Mouse (Mus musculus): ENCODE measurements around the gene Bcar3. TPM values are rescaled to one million over a fixed set of nuclear protein-coding genes. Genes with fewer than 3 reads are reported as not detected.
A peak's percentile ranks its signal among the peaks of the same experiment; 100 is the strongest.

Bcar3 gene
- total RNA-seq, 2 experiments from 2014 or later, result 8.0 to 9.0 TPM

DNA sequence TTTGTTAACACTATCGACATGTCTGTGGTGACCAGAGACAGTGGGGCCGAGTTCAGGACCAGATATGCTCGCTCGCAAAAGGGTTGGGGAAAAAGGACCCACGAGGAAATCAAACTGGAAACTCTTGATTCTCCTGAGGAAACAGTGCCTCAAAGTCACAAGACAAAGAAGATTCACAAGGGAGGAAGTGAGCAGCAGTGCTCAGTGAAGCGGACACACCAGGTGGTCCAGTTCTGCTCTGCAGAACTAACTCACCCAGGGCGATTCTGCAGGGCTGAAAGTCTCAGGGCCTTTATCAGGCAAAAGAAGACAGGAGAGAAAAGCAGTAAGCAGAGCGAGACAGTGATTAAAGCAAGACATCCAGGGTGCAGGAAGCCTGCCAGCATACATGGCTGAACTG lies 112.5 kb downstream of the Bcar3 start:
- intact Hi-C loops (cut with DNase I), result no loop called here
- no peak for DNase-seq

DNA sequence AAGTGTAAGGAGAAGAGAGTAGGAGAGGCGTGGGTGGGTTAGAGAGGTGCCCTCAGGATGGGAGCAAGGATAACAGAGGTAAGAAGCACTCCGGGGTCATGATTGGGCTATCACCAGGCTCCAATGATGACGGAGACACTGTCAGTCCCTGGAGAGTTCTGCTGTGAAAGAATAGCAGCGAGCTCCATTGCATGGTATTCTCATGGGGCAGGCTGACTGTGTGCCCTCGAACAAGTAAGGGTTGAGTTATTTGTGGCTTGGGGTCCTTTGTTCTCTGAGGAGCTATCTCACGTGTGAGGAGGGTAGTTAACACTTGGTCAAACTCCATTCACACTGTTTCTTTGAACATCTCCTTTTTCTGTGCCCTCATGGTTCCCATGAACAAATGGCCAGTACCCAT lies 113.8 kb downstream of the Bcar3 start:
- intact Hi-C loops (cut with DNase I), result no loop called here
- DNase-seq, result no peak

DNA sequence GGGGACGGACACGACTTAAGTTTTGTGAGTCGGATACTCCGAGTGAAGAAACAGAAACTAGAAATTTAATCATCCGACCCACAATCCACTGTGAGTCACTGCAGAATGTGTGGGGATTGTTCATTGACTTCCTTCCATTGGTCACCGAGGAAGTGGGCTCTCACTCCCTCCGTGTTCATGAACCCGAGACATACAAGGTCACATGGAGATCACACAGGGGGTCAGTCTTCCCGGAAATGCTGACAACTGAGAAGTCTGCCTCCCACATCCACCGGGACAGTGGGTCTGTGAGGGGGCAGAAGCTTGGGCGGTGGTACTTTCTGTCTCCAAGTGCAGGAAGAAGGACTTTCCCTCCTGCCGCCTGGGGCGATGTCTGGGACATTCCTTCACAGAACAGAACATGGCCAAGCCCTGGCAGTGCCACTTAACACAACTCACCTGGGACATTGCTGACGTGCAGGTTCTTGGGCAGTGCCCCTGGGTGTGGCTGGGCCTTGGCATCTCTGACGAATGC lies 114.9 kb downstream of the Bcar3 start:
- no peak for DNase-seq
- intact Hi-C loops (cut with DNase I), result no loop called here

DNA sequence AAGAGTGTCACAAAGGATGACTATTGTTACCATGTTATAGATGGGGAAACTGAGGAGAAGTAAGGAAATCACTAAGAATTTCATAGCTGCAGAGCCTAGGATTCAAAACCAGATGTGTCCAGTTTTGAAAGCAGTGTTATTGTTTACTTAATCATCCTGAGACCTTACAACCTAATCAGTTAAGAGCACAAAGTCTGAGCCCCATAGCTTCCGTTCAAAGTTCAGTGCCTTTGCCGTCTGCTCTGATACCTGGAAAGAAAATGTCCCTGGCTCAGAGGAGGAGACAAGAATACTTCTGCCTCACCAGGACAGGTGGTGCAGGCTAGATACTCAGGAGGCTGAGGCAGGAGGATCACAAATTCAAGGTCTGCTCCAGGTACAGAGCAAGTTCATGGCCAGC lies 117.7 kb downstream of the Bcar3 start:
- DNase-seq, result no peak
- intact Hi-C loops (cut with DNase I), result loop anchor here (10.0 kb wide), 1 partner anchor 97 kb away; no protein-coding TSS in a partner anchor

DNA sequence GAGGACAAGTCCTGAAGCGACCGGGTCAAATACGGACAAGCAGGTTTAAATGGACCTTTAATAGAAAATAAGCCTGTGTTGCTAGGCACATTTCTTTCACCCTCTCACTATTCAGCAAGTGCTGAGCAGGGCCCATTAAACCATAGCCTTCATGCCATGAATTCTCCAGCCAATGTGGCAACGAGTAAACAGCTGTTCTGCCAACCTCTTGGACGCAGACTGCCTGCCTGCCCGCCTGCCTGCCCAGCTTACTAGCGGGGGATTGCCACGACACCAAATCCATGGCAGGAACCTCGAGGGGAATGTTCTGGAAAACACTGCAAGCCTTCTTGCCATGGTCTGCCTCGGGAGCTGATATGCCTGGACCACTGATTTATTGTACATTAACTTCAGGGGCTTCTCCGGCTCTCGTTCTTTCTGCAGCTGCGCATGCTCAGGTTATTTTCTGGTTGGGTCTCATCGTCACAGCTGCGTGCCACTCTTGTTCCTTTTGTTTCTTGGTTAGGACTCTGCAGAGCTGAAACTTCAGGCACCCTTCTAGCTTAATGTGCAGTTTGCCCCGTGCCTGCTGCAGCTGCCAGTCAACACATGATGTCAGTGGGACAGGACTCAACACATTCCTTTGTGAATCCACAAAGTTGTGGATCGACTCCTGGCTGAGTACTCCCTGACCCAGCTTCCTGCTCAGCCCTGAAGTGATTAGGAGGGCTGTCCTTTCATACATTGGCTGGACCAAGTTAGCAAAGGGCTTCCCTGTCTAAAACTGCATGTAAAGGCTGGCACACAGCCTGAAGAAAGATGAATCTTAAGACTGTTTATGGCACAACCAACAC lies 120.0 kb downstream of the Bcar3 start:
- peak in 1 of 2 experiments; percentile 14 for DNase-seq
- intact Hi-C loops (cut with DNase I), result loop anchor here (10.0 kb wide), 1 partner anchor 99 kb away; no protein-coding TSS in a partner anchor

DNA sequence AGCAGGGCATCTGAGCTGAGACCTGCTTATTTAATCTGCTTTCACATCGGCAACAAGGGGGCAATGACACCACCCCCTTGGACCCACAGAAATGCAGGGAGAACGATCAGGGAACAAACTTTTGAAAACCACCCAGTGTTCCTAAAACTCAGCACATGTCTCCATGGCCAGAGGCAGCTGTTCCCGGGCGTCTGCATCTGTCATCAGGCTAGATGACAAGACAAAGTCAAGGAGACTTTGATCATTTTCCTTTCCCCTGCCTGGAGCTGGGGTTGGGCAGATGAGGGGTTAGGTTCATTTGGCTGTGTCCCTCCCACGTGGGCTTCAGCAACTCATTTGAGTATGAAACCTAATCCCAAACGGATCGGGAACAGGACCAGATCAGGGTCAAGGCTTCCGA lies 120.9 kb downstream of the Bcar3 start:
- intact Hi-C loops (cut with DNase I), result loop anchor here (10.0 kb wide), 1 partner anchor 100 kb away; no protein-coding TSS in a partner anchor
- no peak for DNase-seq

DNA sequence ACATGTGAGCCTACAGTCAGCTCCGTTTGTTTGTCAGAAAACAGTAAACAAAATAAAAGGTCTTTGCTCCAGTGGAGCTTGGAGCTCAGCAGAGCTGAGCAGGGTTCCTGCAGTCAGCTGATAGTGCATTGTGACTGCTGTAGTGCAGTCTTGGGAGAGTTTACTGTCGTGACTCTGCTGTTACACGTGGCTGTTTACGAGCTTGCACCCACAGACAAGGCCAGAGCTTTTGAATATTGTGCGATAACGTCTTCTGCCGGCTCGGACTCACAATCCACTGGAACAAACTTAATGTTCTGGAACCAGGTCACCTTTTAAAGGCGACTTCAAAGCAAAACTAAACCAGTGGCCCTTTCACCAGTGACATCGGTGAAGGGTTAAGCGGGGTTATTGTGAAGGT lies 123.5 kb downstream of the Bcar3 start:
- intact Hi-C loops (cut with DNase I), result loop anchor here (10.0 kb wide), 1 partner anchor 103 kb away; no protein-coding TSS in a partner anchor
- no peak for DNase-seq

DNA sequence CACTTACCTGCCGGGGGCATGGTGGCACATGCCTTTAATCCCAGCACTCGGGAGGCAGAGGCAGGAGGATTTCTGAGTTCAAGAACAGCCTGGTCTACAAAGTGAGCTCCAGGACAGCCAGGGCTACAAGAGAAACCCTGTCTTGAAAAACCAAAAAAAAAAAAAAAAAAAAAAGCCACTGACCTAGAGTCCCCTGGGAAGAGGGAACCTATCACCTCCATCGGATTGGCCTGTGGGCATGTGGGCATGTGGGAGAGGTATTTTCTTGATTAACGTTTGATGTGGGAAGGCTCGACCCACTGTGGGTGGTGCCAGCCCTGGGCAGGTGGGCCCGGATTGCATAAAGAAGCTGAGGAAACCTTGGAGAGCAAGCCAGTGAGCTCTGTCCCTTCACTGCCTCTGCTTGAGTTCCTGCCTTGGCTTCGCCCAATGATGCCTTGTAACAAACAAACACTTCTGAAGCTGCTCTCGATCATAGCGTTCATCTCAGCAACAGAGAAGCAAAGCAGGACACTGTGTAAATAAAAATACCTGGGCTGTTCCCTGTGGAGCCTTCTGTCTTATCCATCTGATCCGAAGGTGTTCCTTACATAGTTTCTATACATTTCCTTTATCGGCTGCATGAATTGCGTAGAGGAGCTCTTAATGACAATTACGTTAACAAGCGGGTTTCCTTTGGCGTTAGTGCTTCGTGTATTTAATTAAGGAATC lies 124.8 kb downstream of the Bcar3 start:
- intact Hi-C loops (cut with DNase I), result loop anchor here (10.0 kb wide), 1 partner anchor 104 kb away; no protein-coding TSS in a partner anchor
- DNase-seq, result no peak

DNA sequence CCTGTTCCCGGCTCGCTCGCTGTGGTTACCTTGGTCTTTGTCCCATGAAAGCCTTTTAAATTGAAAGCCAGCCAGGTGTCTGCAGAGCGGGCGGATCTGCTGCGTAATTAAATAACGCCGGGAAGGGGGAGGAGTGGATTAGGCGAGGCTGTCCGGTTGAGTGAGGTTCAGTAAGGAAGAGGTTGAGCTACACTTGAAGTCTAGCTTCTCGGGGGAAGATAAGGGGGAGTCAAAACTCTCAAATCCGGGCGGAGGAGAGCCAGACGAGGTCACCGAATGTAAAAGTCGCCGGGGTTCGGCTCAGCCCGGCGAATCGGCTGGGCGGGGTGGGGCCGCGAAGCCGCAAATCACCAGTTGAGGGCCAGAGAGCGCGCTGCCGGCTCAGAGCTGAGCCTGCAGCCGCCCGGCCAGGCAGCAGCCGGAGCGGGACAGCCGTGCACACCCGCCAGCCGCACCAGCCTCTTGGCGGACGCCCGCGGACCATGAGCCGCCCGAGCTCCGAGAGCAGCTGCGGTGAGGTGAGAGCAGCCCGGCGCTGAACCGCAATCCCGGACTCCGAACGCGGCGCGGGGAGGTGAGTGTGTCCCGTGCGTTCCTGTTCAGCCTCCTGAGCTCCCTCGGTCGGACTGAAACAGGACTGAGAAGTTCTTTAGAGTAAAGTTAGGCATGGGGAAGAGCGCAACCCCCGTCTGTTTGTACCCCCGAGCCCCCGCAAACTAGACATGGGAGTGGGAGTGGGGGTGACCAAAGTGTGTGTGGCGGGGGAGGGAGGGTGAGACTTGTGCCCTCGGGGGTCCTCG lies 125.9 kb downstream of the Bcar3 start:
- intact Hi-C loops (cut with DNase I), result loop anchor here (5.0 to 10.0 kb wide), 2 partner anchors 47 to 105 kb away; no protein-coding TSS in a partner anchor

DNA sequence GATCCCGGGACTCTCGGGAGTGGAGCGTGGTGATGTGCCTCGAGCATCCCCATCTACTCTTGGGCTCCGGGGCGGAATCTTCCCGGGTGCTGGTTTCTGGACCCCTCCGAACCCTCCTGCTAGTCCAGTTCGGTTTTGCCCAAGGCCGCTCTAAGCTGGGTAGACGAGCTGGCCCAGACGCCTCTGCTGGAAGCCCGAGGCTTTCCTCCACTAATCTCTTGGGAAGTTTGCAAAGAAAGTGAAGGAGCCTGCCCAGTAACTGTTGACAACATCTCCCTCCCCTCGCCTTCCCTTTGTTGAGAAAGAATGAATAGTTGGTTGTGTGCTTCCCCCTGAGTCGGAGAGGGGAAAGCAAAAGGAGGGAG lies 126.5 kb downstream of the Bcar3 start:
- peak; percentile 32 to 53 for DNase-seq
- intact Hi-C loops (cut with DNase I), result loop anchor here (5.0 kb wide), 1 partner anchor 47 kb away; no protein-coding TSS in a partner anchor

More for the DNA sequence above, 125.9 kb downstream of the Bcar3 start:
- DNase-seq, result peak; percentile 83 to 84

DNA sequence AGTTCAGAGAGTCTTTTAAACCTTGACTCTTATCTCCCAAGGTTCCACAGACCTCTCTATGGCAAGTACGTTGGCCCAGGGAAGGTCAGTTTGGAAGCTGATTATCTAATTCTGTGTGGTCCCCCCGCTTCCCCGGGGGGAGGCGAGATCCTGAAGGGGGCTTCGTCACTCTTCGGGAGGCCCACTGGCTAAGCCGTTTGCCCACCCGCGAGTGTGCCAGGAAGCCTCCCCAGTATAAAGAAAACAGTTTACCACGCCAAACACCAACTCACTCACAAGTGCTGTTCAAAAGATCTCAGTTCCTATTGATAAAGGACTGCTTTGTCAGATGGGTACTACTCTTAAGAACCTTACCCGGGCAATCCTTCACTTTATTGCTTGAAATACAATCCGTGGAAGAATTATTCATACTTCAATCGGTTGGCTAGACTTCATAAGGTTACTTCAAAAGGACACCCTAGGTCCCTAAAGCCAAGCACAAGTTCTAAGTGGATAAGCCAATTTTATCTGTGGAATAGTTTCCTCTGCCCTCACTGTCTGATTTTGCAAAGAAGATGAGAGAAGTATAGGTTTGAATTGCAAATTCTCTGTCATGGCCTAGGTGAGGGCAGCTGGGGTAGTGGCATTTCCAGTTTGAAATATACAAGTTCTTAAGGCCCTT lies 127.2 kb downstream of the Bcar3 start:
- no peak for DNase-seq
- intact Hi-C loops (cut with DNase I), result loop anchor here (5.0 kb wide), 1 partner anchor 46 kb away; no protein-coding TSS in a partner anchor

DNA sequence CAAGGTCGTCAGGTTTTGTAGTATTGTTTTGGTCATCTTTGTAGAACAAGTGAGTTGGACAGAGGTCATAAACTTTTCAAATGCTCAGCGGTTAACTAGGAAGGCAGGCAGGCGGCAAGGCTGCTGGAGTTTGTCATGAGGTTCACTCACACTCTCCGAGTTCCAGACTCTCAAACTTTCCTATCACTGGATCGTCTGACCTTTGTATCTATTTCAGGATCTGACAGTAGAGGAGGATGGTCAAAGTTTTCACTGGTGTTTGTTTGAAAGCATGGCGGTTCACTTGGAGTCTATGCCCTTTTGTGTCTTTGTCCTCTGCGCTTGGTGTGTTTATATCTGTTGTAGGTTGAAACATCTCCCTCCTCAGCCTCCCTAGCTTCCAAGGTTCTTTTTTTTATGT lies 127.9 kb downstream of the Bcar3 start:
- intact Hi-C loops (cut with DNase I), result loop anchor here (5.0 kb wide), 1 partner anchor 45 kb away; no protein-coding TSS in a partner anchor
- DNase-seq, result no peak

DNA sequence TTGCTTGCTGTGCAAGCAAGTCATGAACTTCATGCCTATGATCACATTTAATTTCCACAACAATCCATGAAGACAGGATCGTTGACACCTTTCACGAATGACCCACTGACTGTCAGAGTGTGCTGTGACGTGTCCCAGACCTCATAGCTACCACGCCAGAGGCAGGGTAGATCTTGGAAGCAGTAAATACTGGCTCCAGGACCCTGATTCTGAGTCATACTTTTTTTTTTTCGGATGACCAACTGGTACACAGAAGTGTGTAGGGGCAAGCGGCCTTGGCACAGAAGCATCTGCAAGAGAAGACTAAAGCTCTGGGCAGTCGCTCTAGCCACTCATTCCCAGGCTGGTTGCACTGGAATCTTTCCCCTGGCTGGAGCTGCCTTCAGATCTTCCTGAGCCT lies 128.3 kb downstream of the Bcar3 start:
- no peak for DNase-seq
- intact Hi-C loops (cut with DNase I), result loop anchor here (5.0 kb wide), 1 partner anchor 45 kb away; no protein-coding TSS in a partner anchor

DNA sequence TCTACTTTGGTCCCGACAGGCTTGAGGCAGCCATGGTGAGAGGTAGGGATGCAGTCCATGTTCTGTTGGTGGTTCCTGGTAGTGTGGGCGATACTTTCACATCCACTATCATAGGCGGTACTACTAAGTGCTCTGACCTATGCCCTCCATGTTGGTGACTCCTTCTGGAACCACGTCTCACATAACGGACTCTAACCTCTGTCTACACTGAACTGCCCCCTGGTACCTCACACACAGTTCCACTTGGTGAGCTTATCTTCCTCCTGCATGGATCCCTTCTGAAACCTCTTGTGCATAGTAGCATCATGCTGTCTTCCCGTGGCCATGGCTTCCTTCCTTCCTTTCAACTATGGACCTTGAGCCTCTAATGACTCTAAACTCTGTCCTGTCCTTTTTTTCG lies 129.7 kb downstream of the Bcar3 start:
- intact Hi-C loops (cut with DNase I), result loop anchor here (5.0 kb wide), 1 partner anchor 44 kb away; no protein-coding TSS in a partner anchor
- no peak for DNase-seq

DNA sequence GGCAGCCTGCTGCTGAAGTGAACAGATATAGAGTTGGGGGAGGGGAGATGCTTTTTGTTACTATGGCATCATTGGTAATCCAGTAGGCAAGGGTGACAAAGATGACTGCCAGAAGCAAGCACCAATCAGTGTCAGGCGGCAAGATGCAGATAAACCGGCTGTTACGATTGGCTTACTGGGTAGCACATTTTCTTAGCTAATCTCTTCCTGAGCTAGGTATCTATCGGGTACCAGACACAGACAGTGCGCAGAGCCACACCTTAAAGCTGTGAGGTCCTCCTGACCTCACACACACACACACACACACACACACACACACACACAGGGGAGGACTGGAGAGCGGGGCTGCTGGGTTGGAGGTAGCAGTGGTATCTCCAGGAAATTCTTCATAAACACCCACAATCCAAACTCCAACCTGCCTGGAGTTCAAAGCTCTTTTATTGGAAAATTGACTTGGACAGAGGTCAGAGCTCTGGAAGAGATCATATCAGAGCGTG lies 134.4 kb downstream of the Bcar3 start:
- intact Hi-C loops (cut with DNase I), result no loop called here
- no peak for DNase-seq

DNA sequence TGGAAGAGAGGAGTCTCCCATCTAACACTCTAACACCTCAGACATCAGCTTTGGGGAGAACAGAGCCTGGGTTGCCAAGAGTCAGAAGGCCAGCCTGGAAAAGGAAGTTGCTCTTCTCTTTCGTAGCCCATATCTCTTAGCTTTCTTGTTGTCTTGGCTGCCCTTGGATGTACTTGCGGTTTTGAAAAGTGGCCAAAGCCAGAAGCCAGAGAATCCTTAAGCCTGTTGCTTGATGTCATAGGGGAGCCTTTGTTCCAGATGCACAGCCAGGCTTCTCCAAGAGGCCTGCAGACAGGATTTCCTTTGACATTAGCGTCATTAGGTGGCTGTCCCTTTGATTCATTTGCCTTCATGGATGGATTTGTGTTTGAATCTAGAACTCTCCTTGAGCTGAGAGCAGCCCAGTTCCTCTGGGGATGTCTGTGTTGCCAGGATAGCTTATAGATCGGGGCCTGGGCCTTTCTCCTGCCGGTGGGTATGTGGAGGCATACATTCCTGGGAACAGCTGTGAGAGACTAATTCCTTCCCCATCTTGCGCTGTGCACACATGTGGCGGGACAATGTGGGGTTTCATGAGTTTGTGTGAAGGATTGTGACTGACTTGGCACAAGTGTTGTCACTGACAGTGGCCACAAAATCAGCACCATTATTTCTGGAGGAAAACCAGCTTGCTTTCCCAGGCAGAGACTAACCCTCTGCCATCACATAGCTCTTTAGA lies 137.0 kb downstream of the Bcar3 start:
- intact Hi-C loops (cut with DNase I), result no loop called here
- peak; percentile 33 to 50 for DNase-seq

DNA sequence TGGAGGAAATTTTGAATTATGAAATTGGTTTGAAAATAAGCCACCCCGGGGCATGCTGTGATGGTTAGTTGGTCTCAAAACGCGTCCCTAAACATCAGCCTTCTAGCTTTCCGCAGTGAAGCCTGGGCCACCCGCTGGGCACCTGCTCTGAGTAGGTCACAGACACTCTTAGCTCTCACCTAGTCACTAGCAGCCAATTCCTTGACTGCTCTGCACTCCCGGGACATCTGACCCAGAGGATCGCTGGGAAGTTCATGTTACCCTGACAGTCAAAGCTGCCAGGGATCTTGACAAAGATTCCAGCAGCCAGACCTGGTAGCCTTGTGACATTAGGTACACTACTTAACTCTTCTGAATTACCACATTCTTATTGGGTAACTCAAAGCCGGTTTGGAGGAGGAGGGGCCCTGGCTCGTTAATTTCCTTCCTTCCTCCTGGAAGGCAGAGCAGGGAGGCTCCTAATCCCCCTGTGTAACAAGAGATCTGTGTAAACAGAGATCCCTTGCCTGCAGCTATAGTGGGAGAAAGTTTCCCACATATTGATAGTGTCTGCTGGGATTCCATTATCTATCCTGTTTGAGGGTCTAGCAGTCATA lies 139.0 kb downstream of the Bcar3 start:
- intact Hi-C loops (cut with DNase I), result no loop called here
- no peak for DNase-seq

DNA sequence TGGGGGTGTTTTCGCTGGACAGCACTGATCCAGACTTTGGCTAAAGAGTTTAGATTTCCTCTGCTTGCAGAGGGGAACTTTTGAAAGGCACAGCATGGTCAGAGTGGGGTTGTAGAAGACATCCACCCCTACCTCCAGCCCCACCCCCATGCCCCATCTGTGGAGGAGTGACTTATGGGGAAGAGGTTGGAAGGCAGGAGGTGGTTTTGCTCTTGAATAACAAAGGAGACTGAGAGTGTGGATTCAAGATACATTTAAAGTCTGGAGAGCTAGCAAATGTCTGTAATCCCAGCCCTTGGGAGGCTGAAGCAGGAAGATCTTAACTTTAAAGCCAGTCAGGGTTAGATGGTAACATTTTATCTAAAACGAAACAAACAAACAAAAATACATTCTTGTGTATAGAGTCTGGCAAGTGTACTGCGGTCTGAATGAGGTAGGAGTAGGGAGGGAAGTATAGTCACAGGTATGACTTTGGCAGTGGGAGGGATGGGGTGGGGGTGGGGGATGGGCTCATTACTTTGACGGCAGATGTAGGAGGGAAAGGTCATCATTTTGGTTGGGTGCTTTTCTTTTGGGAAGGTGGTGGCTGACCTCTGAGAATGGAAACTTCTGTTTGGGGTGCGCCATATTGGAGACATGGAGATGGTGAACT lies 140.2 kb downstream of the Bcar3 start:
- intact Hi-C loops (cut with DNase I), result no loop called here

More for the DNA sequence above, 140.2 kb downstream of the Bcar3 start:
- no peak for DNase-seq

All from heart, postnatal 14 days (tissue).